Mouse (Mus musculus) thymus, adult 2 months (tissue): ENCODE results near the gene Rhov. TPM values are rescaled to one million over a fixed set of nuclear protein-coding genes. Genes with fewer than 3 reads are reported as not detected.

Source experiments
- DNase-seq: peaks from one replicate; pipeline ENCODE4 v3.0.0; 2021
- H3K27ac ChIP-seq: fragments of 200-500 bp; 2 replicates; pipeline ENCODE4 v1.5.1; 2012; ENCODE audit warnings: low read length, control low read depth; ENCODE audit not compliant: control insufficient read depth, insufficient read depth
- H3K27me3 ChIP-seq: fragments of 200-500 bp; 2 replicates; pipeline ENCODE4 v1.6.1; 2012; ENCODE audit warnings: mild to moderate bottlenecking, low read length, moderate library complexity, mixed read lengths; ENCODE audit not compliant: control insufficient read depth, insufficient read depth
- H3K36me3 ChIP-seq: fragments of 200-500 bp; 2 replicates; pipeline ENCODE4 v1.6.1; 2012; ENCODE audit warnings: mild to moderate bottlenecking, low read length, moderate library complexity; ENCODE audit not compliant: control insufficient read depth, insufficient read depth
- H3K4me1 ChIP-seq: fragments of 200-500 bp; replicated peaks from 2 replicates; pipeline ENCODE4 v1.6.1; 2012; ENCODE audit warnings: low read length; ENCODE audit not compliant: control insufficient read depth, insufficient read depth
- H3K4me3 ChIP-seq: fragments of 200-500 bp; 2 replicates; pipeline ENCODE4 v1.5.1; 2012; ENCODE audit warnings: mild to moderate bottlenecking, low read length, control low read depth, moderate library complexity; ENCODE audit not compliant: control insufficient read depth, insufficient read depth
- CTCF ChIP-seq: fragments of 200-500 bp; IDR thresholded peaks from 2 replicates; pipeline ENCODE4 v1.5.1; 2012; ENCODE audit warnings: mild to moderate bottlenecking, control low read depth, low read length, moderate library complexity, borderline replicate concordance; ENCODE audit not compliant: control insufficient read depth, poor library complexity, insufficient read depth; ENCODE audit errors: extremely low read depth
- POLR2A ChIP-seq: fragments of 200-500 bp; IDR thresholded peaks from 2 replicates; pipeline ENCODE4 v1.6.1; 2012; ENCODE audit warnings: mild to moderate bottlenecking, low read length, control low read depth, moderate library complexity; ENCODE audit not compliant: control insufficient read depth, poor library complexity, insufficient read depth; ENCODE audit errors: extremely low read depth
- WGBS: fragments of 180-500 bp; shearing (Covaris S2); methylation state at CpG from one replicate; pipeline ENCODE4 v1.1.7; 2018; 5-methylcytosine and 5-hydroxymethylcytosine counted together
- polyA plus RNA-seq: library from polyadenylated mRNA; depleted of rRNA; stranded (reverse); fragments of >200 nt; gene quantifications from 2 replicates; pipeline ENCODE4 v1.2.3, GENCODE M21; 2012

The Rhov gene
- polyA plus RNA-seq, 1 experiment, result 2.6 TPM

DNA sequence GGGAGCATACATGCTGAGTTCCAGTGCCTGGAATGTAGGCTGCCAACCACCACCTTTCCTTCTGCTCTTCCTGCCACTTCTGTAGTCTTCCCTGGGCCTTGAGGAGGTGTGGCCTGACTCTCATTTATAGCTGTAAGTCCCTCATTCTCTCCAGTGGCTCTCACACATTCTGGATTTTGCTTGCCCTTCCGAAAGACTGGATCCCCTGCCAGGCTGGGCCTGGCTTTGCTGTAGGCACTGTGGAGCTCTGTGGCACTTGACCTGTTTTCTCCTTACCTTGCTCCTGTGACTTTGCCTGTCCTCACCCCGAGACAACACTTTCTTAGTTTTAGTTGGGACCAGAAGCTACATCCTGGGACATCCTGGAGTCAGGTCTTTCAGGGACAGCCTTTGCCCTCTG lies 27.8 kb upstream of the Rhov start:
- Histone ChIP-seq H3K36me3 (peaks cover 17% of the 10 kb centered on the region), H3K27ac (no peak overlapping the region), H3K27me3 (no peaks in the 10 kb centered on the region), H3K4me1 (peaks cover 19% of the 10 kb centered on the region), H3K4me3 (no peak overlapping the region)
- no peak for TF ChIP-seq POLR2A
- TF ChIP-seq CTCF, result no peak
- no peak for DNase-seq
- WGBS, result 100% methylated on average over 2 of the region's 2 CpGs

DNA sequence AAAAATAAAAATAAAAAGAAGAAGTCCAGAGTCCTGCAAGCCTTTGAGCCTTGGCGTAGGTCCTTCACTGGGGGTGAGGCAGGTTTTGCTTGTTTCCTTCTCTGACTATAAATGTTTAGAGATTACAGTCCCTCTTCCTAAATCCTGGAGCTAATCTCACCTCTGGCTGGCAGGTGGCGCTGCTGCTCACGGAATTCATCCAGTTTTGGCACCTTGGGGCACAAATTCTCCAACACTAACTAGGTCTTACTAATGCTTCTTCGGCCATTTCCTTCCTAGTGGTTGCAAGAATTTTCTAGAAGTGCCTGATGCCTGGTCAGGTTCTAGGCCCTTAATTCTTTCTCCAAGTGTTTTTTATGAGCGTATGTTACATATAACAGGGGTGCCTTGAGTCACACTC lies 27.3 kb upstream of the Rhov start:
- WGBS, result 49% methylated on average over 5 of the region's 5 CpGs
- no peak for TF ChIP-seq CTCF
- no peak for TF ChIP-seq POLR2A
- peaks cover 17% of the 10 kb centered on the region for H3K36me3 ChIP-seq
- DNase-seq, result peak; percentile 72
- peaks cover 19% of the 10 kb centered on the region for H3K4me1 ChIP-seq
- no peaks in the 10 kb centered on the region for H3K27me3 ChIP-seq
- H3K27ac ChIP-seq, result no peak overlapping the region
- H3K4me3 ChIP-seq, result no peak overlapping the region

- H3K36me3 ChIP-seq, result peaks cover 17% of the 10 kb centered on the region
Measured at GRCm38 (mm10) chr2:119297506-119297905, 26.4 kb upstream of the Rhov start.

GRCm38 (mm10) chr2:119296756-119297155 lies 25.7 kb upstream of the Rhov start:
- H3K27ac ChIP-seq, result no peak overlapping the region
- H3K36me3 ChIP-seq, result peaks cover 17% of the 10 kb centered on the region
- H3K27me3 ChIP-seq, result no peaks in the 10 kb centered on the region
- no peak for DNase-seq
- H3K4me1 ChIP-seq, result peaks cover 19% of the 10 kb centered on the region
- H3K4me3 ChIP-seq, result no peak overlapping the region
- no peak for TF ChIP-seq CTCF
- TF ChIP-seq POLR2A, result no peak
- WGBS, result 96% methylated on average over 12 of the region's 12 CpGs

More at GRCm38 (mm10) chr2:119297506-119297905, 26.4 kb upstream of the Rhov start:
- no peak overlapping the region for H3K27ac ChIP-seq
- no peak overlapping the region for H3K4me3 ChIP-seq
- H3K4me1 ChIP-seq, result peaks cover 19% of the 10 kb centered on the region
- no peak for DNase-seq
- WGBS, result 95% methylated on average over 19 of the region's 19 CpGs
- no peaks in the 10 kb centered on the region for H3K27me3 ChIP-seq
- TF ChIP-seq CTCF (no peak), POLR2A (no peak)

GRCm38 (mm10) chr2:119294411-119294810 lies 23.3 kb upstream of the Rhov start:
- DNase-seq, result no peak
- Histone ChIP-seq H3K36me3 (peaks cover 17% of the 10 kb centered on the region), H3K4me1 (peaks cover 6% of the 10 kb centered on the region), H3K27me3 (no peaks in the 10 kb centered on the region), H3K4me3 (no peak overlapping the region), H3K27ac (no peak overlapping the region)
- no peak for TF ChIP-seq POLR2A
- TF ChIP-seq CTCF, result no peak
- 97% methylated on average over 18 of the region's 18 CpGs for WGBS

DNA sequence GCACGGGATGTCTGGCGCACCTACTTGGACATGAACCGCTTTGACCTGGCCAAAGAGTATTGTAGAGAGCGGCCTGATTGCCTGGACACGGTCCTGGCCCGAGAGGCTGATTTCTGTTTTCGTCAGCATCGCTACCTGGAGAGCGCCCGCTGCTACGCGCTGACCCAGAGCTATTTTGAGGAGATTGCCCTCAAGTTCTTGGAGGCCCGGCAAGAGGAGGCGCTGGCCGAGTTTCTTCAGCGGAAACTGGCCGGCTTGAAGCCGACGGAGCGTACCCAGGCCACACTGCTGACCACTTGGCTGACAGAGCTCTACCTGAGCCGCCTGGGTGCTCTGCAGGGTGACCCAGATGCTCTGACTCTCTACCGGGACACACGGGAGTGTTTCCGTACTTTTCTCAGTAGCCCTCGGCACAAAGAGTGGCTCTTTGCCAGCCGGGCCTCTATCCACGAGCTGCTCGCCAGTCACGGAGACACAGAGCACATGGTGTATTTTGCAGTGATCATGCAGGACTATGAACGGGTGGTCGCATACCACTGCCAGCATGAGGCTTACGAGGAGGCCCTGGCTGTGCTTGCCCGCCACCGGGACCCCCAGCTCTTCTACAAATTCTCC lies 22.8 kb upstream of the Rhov start:
- H3K36me3 ChIP-seq, result peaks cover 17% of the 10 kb centered on the region
- H3K27me3 ChIP-seq, result no peaks in the 10 kb centered on the region
- H3K4me1 ChIP-seq, result peaks cover 10% of the 10 kb centered on the region

More for the DNA sequence above, 22.8 kb upstream of the Rhov start:
- TF ChIP-seq POLR2A, result no peak
- no peak for TF ChIP-seq CTCF
- WGBS, result 98% methylated on average over 34 of the region's 34 CpGs
- DNase-seq, result no peak
- no peak overlapping the region for H3K4me3 ChIP-seq
- H3K27ac ChIP-seq, result no peak overlapping the region
